Mouse (Mus musculus) layer of hippocampus, postnatal 10 days (tissue): Measurements from ENCODE around the gene Akain1. TPM values are rescaled to one million over a fixed set of nuclear protein-coding genes. Genes with fewer than 3 reads are reported as not detected.

ENCODE experiments used
- DNase-seq, 2 experiments: peaks; one replicate each; pipeline ENCODE4 v3.0.0; 2021; ENCODE audit warnings: low spot score in 2 of 2
- long read RNA-seq: library from polyadenylated mRNA; stranded (forward); transcript quantifications from one replicate; pipeline ENCODE4 v2.0.0, GENCODE M21; 2023
- total RNA-seq, 2 experiments: library from RNA; stranded (reverse); gene quantifications; 2 replicates each; pipeline ENCODE4 v1.2.3; 2021

Akain1 gene
- 1 to 10 TPM; 4.1 to 4.4 TPM for total RNA-seq
- long read RNA-seq, partial matches to known transcripts, result 0 of 7 reads
- long read RNA-seq, other reads (novel, unspliced or antisense), result 3 of 7 reads

DNA sequence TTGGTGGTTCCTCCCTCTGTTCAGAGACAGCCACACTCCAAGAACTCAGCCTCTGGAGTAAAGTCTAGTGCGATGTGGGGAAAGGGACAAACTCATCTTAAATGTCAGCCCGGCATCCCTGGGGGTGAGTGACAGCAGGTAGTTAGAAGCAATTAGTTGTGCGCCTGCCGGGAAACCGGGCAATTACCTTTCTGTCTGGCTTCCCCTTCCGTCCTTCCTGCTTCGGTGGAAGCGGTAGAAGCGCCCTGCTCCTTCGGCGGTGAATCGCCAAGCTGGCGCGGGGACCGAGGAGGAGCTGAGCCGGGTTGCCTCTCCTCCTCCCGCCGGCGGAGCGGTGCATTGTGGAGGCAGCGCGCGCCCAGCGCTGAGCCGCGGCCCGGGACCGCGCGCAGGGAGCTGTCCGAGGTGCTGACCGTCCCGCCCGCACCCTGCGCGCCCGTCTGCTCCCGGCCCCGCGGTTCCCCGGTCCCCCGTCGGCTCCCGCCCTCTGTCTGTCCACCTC, at the start of gene Akain1:
Akain1 (plus strand) TSS at position 337 of the 502 bp plus-strand sequence.
- peak; percentile 55 to 72 for DNase-seq

DNA sequence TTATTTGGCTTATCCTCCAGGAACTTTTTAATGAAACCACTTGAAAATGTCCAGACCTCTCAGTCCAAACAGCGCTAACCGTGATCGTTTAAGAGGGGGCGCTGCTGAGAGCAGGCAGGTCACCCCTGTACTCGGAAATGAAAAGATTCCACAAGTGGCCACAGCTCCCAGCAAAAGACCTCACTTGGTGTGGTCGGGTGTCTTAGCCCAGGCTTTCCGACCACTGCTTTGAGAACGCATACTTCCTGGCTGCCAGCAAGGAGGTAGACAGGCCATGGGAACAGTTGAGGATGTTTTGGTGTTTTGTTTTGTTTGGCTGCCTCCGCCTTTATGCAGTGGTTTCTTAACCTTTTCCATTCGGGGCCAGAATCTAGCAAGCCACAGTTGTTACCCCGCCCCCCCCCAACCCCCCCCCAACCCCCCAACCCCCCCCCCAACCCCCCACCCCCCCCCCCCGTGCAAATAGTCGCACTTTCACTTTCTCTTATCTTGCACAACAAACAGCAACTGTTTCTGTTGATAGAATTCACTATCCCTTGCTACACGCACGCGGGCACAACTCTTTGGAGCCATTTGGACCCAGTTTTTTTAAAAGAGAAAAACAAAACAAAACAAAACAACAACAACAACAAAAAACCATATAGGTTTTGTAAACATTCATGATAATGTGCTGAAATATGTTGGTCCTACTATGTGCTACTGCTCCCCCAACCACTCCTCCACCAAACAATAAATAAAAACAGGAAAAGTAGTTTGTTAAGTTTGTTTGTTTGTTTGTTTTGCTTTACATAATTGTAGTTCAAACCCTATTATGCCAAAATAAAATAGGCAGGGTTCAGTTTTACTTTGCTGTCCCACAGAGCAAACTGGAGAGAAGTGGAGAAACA, 42.7 kb upstream of the Akain1 start:
- DNase-seq, result no peak

DNA sequence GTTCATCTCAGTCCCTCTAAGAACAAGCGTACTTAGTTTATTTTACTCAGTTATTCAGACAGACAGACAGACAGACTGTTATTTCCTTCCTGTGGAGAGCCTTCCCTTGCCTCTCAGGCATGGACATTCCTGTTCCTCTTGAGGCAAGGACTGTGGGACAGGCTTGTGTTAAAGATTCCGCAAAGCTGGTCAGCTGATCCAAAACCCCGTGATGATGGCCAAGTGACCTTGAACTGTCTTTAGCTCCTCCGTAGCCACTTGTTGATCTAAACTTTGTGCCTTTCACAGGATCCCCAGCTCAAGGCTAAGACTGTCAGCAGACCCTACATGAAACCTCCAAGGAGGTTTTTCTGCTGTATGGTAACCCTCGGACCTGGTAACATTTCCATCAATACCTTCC, 42.0 kb upstream of the Akain1 start:
- DNase-seq, result no peak

DNA sequence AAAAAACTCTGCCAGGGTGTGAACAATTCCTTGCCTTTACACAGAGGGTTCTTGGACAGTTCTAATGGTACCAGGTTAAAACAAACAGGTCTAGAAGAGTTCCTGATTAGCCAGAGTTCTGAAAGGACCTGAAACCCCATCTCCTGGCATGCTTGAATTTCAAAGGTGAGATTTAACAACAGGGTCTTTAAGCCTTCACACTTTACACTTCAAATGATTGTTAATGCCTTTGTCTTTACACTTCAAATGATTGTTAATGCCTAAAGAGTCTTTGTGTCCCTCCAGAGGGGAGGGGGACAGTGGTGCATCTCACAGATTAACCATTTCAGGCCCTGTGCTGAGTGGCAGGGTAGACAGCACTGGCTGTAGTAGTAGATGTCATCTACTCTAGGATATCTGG, 41.0 kb upstream of the Akain1 start:
- DNase-seq, result no peak

DNA sequence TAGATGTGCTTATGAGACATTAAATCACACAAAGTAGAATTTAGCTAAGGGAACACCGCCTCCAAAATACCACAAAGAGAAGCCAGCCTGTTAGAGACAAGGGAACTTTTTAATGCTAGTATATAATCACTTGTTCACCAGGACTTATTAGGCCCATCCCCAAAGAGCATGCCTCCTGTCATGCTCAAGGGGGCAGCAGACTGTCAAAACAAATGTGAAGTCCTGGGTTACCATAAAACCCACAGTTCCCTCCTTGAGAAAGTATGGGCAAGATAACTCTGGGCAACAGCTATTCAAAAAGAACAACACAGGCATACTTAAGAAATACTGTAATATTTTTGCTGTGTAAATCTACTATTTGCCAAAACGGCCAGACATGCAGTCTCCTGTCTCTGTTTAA, 38.0 kb upstream of the Akain1 start:
- no peak for DNase-seq

DNA sequence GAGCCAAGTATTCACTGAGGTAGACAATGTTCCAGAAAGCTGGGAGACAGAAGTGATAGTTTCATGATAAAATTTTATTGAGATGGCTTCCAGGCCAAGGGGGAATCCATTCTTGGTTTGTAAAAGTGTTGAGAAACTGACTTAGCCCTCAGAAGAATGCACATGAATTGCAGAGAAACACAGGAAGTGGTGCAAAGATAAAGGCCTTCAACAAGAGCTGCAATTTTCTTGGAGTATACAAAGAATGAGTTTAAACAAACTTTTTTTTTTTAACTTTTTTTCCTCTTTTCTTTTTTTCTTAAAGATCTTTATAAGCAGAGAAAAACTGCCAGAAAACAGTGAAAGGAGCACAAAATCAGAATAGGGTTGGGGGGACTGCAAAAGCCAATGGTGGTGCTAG, 23.0 kb upstream of the Akain1 start:
- no peak for DNase-seq

DNA sequence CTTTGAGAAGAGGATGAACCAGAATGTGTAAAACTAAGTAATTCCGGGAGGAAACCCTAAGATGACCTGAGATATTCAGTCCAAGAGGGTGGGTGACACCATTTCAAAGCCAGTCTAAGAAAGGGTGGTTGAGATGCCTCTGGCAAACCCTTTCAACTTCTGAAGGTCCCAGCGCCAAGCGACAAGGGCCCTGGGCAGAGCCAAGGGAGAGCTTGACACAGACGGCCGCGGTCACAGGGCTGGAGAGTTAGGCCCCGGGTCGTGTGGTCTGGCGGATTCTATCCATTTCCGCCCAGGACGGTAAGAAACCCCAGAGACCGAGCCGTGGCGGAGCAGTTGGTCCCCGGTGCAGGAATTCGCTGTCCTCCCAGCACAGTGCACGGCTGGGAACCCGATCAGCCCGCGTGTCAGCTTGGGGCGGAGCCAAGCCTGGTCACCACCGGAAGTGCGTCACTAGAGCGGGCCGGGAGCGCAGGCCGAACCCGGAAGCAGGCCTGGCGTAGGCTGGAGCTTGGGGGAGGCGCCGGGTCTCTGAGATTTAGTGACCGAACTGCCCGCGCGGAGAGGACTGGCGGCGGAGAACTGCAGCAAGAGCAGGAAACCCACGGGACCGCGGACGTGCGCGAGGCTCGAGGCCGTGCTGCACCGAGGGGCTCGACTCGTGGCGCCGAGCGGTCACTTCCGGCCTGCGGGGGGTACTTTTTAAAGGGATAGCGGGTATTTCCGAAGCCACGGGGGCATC, 22.0 kb upstream of the Akain1 start:
- peak; percentile 97 for DNase-seq

DNA sequence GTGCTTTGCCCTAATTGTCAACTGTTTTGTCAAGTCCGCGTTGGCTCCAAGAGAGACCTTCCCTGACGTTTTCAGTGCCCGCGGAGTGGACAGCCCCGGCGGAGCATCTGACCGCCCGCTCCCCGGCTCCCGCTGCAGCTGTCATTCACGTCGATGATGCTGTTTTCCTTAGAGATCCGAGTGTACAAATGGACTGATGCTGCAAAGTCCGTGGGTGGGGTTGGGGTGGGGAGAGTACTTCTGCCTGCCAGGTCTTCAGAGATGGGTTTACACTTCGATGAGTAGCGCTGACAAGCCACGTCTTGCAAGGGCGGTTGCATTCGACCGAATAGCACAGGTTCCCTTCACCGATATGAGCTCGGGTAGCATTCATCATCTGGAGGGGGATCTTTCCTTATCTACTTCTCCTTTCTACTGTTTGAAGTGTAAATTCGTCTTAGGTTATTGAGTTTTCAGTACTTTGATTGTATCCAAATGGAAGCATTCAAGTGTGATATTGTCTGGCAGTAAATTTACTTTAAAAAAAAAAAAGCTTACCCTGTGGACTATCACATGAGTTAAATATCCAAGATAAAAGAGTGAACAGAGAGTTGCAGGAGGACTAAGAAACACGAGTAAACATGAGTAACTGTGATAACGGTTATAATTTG, 21.3 kb upstream of the Akain1 start:
- no peak for DNase-seq

DNA sequence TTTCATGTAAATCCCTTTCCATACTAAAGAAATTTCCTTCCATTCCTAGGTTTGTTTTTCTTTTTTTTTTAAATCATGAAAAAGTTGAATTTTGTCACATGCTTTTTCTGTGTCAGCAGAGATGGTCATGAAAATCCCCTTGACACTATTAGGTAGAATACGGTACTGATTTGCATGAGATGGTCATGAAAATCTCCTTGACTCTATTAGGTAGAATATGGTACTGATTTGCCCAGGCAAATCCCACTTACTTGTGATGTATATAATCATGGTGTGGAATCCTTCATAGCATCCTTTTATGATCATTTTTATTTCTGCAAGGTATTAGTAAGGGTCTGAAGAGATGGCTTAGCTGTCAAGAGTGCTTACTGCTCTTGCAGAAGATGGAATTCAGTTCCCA, 17.5 kb upstream of the Akain1 start:
- no peak for DNase-seq

DNA sequence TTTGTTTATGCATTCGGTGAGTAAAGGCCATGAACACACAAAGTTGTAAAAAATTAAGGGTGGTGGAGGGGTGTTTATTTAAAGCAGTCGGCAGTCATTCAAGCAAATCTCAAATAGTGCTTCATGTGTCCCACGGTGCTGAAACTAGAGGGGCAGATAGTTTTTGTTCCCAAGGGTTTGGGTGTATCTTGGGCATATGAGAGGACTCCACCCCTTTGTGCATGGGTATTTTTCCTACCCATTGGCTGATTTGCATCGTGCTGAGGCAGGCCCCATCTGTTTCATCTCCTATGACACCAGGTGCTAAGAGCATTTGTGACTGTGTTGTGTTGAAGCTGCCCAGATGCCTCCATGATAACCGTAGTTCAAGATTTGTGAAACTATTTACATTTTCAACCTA, 1.3 kb upstream of the Akain1 start:
- no peak for DNase-seq

DNA sequence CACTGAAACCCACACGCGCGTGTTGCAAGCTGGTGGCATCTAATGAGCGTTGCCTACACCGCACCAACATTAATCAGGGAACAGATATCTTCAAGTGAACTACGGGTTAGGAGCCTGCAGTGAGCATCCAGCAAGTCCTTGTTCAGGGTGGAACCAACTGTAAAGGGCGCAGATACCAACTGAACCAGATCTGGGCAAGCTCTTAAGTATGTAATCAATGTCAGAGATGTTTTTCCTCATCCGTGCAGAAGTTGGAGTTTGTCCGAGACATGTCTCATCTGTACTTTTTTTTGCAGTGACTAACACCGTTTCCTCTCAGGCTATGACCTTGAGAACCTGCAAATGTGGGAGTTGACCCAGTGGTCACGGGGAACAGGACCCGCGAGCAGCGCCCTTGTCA, 640 bp upstream of the Akain1 start:
- no peak for DNase-seq

DNA sequence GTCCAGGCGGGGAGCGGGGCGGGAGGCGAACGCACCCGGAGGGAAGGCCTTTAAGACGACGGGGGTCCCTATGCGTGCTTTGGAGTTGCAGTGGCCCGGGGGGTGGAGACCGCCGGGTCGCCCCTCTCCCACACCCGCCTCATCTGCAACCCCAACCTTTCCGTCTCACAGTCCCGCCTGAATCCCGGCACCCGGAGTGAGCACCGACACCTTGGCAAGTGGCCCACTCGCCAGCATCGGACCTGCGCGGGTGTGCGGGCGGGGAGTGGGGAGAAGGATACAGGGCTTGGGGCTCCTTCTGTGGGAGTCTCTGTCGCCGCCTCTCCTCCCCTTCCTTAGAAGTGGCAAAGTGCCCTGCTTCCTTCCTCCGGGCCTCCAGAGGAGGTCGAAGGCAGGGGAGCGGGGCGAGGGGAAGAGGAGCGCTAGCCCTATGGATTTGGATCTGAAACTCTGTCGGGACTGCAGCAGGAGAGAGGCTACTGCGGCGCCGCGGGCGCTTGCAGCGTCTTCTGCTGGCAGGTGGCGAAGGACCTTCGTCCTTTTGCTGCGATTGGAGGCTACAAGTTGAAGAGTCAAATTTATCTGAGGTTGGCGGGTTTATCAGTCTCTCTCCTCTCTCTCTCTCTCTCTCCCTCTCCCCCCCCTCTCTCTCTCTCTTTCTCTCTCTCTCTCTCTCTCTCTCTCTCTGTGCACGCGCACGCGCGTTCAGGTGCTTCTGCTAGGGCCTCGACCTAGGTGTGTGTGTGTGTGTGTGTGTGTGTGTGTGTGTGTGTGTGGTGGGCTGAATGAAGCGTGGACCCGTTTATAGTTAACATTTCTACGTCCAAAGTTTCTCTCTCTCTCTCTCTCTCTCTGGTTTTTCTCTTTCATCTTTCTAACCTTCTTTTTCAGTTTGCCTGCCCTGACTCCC, 700 bp downstream of the Akain1 start:
- DNase-seq, result peak; percentile 29 to 50

DNA sequence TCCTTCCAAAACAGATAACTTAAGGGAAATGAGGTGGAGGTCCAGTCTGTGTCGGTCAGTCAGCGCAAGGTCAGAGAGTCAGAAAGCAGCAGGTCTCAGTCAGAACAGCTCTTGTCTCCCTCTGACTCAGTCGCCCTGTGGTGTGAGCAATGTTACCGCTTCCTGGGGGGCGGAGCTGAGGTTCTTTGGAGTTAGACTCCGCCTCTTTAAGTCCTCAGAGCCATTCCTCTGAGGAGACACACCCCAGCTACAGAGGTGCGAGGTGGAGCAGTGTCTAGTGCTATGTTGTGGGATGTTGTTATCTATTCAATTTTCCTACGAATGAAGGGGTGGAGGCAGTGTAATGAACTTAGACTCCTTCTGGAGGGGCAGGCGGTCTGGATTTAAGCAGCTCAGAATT, 1.9 kb downstream of the Akain1 start:
- DNase-seq, result no peak

DNA sequence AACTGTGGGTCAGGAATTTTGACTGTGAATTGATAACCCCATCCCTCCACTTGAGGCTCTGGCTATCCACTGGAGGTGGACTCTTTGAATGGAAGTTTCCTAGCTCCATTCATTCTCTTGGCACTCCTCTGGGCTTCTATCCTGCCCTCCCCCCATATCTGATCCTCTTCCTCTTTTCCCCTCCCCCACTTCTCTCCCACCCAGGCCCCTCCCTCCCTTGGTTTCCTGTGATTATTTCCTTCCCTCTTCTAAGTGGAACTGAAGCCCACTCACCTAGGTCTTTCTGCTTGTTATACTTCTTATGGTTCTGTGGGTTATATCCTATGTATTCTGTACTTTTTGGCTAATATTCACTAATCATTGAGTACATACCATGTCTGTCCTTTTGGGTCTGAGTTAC, 9.6 kb downstream of the Akain1 start:
- DNase-seq, result no peak

DNA sequence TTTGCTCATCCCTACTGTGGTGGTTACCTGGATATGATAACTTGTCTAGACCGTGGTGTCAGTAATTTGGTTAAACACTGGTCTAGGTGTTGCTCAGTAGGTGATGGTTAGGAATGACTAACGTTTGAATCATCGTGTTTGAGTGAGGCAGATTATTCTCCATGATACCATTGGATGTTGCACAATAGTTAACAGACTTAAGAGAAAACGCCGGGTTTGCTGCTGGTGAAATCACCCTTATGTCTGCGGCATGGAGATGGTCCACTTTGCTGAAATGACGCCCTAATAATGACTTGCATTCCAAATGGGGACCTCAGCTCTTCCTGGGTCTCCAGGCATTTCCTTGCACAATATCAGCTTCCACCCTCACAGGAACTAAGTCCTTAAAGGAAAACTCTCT, 22.6 kb downstream of the Akain1 start:
- no peak for DNase-seq

DNA sequence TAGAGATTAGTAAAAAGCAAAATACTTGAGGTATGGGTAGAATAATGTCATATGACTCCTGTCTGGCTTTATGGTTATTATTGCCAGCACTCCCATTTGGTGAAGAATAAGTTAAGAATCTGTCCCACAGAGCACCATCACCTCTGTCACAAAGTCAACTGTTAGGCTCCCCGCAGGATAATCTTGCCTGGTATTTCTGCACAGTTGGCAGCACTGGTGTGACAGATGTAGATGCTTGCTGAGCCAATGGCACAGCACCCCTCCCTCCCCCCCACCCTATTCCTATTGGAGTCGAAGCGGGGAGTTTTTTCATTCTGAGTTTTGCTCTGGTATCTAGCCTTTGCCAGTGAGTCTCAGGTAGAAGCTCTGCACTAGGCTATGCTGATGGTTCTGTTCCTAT, 23.9 kb downstream of the Akain1 start:
- no peak for DNase-seq

DNA sequence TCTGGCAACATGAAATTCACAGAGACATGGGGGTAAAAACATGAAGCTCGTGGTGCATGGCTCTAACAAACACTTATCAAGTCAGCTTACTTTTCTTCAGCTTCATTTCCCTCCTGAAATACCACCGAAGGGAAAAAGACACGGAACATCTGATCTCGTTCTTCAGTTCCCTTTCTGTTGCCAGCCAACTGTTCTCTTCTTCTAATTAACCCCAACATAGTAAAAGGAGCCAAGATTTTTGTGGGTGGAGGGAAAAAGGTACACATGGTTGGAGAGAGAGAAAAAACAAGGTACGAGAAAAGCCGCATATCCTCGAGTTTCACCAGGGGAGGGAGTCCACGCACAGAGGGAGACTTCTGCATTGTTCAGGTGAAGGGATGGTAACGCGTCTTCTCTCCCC, 32.0 kb downstream of the Akain1 start:
- DNase-seq, result no peak

DNA sequence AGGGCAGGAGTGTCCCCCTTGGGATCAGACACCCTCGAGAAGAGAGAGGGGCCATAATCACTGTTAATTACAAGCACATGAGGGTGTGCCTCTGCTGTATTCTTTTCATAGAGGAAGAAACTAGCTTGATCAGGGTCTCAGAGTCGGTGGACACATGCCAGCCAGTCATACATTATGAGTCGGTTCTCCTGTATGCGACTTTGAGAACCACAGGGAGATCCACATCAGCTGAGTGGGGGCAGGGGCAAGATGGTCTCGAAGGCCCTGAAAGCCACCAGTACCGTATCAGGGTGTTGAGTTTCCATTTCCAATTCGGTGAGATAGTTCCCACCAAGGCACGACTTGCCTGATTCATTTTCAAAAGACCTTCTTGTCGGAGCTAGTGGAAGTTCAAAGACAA, 33.3 kb downstream of the Akain1 start:
- DNase-seq, result no peak

DNA sequence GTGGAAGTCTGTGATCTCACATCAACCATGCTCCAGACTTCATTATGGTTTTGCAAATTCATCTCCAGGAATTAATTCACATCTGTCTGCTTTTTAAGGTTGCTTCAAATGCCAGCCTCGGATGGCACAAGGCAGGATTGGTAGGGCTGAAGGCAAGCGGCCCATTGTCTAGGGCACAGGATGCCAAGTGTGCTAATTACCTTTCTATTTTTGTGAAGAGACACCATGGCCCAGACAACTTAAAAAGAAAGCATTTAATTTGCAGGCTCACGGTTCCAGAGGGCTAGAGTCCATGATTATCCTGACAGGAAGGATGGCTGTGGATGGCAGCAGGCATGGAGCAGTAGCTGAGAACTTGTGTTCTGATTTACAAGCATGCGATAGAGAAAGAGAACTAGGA, 35.0 kb downstream of the Akain1 start:
- DNase-seq, result no peak

DNA sequence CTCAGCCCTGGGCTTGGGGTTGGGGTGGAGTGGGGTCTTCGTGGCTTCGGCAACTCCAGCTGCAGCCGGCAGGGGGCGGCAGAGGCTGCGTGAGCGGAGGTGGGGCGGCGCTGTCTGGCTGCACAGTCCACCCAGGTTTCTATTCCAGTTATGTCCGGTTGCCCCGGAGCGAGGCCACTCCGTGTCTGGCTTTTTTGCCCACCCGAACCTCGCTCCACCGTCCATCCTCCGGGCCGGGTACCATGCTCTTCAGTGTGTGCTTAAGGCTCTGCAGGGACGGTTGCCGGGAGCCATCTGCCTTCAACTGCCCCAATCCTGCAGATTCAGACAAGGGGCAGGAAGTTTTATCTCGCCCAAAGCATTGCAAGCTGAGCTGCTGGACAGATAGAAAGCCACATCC, 36.3 kb downstream of the Akain1 start:
- DNase-seq, result peak; percentile 72 to 79

DNA sequence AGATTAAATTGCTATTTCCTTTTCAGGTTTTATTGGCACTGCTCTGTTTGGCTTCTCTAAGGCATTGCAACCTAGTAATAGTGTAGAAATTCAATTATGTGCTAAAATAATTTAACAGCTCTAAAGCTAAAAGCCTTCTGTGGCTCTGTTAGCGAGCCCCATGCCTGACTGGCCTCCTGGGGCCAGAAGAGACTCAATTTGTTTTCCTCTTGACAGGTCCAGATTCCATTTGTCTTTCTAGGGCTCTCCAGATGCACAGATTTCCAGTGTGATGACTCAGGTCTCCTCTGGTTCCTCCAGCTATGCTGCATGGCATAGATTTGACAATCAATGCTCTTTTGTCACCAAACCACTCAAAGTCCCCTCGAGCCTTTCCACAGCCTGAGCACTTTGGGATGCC, 38.4 kb downstream of the Akain1 start:
- DNase-seq, result no peak
